Mouse (Mus musculus): ENCODE measurements at regions not wholly inside any gene's neighbourhood (a gene's known extent, or its start where the extent isn't known, plus 50 kb on each side); places are given as distances from the start of the nearest gene placed in this dataset.

DNA sequence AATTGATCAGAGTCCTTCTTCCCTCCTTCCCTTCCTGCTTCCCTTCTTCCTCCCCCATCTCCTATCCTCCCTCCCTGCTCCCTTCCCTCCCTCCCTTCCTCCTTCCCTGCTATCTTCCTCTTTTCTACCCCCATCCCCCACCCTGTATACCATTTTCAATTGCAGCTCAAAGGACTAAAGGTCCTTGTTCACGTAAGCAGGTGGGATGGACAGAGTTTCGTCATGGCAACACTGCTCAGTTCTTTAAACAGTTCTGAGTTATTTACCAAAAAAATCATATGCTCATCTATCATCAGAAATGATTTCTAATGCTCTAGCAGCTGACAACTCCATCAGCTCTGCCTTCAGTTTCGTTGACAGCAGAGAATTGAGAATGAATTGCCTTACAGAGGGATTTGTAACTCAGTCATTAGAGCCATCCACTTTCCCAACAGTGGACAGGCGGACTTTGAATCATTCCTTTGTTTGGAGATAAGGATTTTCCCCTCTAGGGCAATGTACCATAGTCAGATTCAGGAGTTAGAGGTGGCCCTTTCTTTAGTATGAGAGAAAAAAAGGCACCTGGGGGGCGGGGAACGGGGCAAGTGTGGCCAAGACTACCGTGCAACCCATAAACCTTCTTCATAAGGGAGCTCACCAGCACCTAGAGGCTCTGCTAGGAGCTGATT lies 113.7 kb upstream of the Lrig1 start:
- TF ChIP-seq CTCF (IDR thresholded peaks at IDR 0.05; ENCODE audit: low read depth) (no peak), EP300 (optimal IDR thresholded peaks at IDR 0.05) (no peak)

Data from stomach, postnatal 0 days (tissue).